Mouse (Mus musculus) lung, adult 2 months (tissue): Measurements from ENCODE around the gene Wnt6.

Source experiments
- CTCF ChIP-seq: fragments of 200-500 bp; IDR thresholded peaks from 2 replicates; pipeline ENCODE4 v1.5.1; 2011; ENCODE audit warnings: mild to moderate bottlenecking, low read length, control low read depth; ENCODE audit not compliant: insufficient read depth
- POLR2A ChIP-seq: fragments of 200-500 bp; IDR thresholded peaks from 2 replicates; pipeline ENCODE4 v1.6.1; 2011; ENCODE audit warnings: low read depth, mild to moderate bottlenecking, control low read depth, low read length, borderline replicate concordance; ENCODE audit errors: extremely low read depth

DNA sequence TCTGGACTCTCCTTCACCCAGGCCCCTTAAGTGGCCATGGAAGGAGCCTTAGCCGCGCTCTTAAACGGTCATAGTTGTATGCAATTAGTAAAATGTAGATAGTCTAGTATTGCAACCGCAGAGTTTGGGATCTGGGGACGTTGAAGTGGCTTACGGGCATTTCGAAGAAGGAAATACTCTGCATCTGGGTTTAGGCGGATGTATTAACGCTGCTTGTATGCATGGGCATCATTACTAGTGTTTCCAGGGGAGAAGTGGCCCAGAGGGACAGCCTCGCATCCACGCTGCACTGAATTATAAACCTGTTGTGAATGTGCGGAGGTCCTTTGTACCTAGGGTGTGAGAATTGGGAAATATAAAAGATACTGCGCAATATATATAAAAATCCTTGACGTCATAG is 45.5 kb downstream of the Wnt6 start:
- no peak for TF ChIP-seq CTCF
- TF ChIP-seq POLR2A, result no peak
